Mouse (Mus musculus): Measurements from ENCODE around the gene Gatd1. TPM values are rescaled to one million over a fixed set of nuclear protein-coding genes. Genes with fewer than 3 reads are reported as not detected.

Gene Gatd1
- polyA plus RNA-seq, 1 experiment = 36.7 TPM

DNA sequence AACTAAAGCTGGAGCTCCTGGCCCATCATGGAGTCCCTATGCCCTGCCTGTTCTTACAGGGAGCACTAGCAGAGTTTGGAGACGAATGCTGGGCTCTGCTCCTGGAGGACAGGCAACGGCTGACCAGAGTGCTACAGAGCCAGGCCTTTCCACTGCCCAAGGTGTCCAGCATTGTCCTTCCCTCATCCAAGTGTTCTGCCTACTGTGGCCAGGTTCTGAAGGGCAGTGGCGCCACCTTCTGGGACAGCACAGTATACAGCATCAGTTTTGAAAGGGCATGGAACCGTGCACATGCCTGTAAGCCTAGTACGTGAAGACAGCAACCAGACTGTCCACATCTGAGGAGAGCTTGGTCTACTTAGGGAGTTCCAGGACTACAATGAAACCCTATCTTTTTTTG, 10.6 kb downstream of the Gatd1 start:
- Histone ChIP-seq H3K27me3 (ENCODE audit: control insufficient read depth, insufficient read depth, low read length, poor library complexity, severe bottlenecking) (no peaks in the 10 kb centered on the region), H3K4me3 (ENCODE audit: low read depth, low read length) (no peak overlapping the region), H3K9ac (ENCODE audit: low read depth, poor library complexity, severe bottlenecking) (no peak overlapping the region), H3K36me3 (ENCODE audit: control insufficient read depth, insufficient read depth, low read length, poor library complexity, severe bottlenecking) (peaks cover 33% of the 10 kb centered on the region), H3K9me3 (replicated peaks; ENCODE audit: control insufficient read depth, insufficient read depth, low read length, poor library complexity, severe bottlenecking) (no peaks in the 10 kb centered on the region), H3K4me1 (ENCODE audit: control insufficient read depth, insufficient read depth, low read length) (no peaks in the 10 kb centered on the region), H3K27ac (ENCODE audit: insufficient read depth, low read length) (no peak overlapping the region)
- TF ChIP-seq CTCF (IDR thresholded peaks at IDR 0.05; ENCODE audit: low read depth, low read length) (peak; percentile 99), EP300 (IDR thresholded peaks at IDR 0.05; ENCODE audit: insufficient read depth, low read depth, low read length) (no peak)

DNA sequence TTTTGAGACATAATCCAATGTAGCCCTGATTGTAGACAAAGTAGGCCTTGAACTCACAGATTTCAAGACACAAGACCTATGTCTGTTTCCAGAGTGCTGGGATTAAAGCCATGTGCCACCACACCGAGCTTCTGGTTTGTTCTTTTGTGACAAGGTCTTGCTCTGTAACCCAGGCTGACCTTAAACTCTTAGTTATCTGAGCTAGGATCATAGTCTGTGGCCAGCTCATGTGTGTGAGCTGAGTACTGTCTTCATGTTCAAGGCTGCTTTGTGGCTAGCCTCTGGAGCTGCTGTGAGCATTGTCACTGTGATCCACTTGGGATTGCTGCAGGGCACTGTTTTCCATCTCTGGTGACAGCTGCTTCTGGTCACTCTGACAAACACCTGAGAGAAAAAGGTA, 18.6 kb downstream of the Gatd1 start:
- no peaks in the 10 kb centered on the region for H3K27me3 ChIP-seq (ENCODE audit: control insufficient read depth, insufficient read depth, low read length, poor library complexity, severe bottlenecking)
- H3K9me3 ChIP-seq (replicated peaks; ENCODE audit: control insufficient read depth, insufficient read depth, low read length, poor library complexity, severe bottlenecking) = no peaks in the 10 kb centered on the region
- H3K4me1 ChIP-seq (ENCODE audit: control insufficient read depth, insufficient read depth, low read length) = peaks cover 4% of the 10 kb centered on the region
- no peak overlapping the region for H3K27ac ChIP-seq (ENCODE audit: insufficient read depth, low read length)
- H3K4me3 ChIP-seq (ENCODE audit: low read depth, low read length) = no peak overlapping the region
- peaks cover 39% of the 10 kb centered on the region for H3K36me3 ChIP-seq (ENCODE audit: control insufficient read depth, insufficient read depth, low read length, poor library complexity, severe bottlenecking)
- TF ChIP-seq EP300 (IDR thresholded peaks at IDR 0.05; ENCODE audit: insufficient read depth, low read depth, low read length) (no peak), CTCF (IDR thresholded peaks at IDR 0.05; ENCODE audit: low read depth, low read length) (no peak), POLR2A (IDR thresholded peaks at IDR 0.05; ENCODE audit: insufficient read depth, low read length) (no peak)
- no peak overlapping the region for H3K9ac ChIP-seq (ENCODE audit: low read depth, poor library complexity, severe bottlenecking)

DNA sequence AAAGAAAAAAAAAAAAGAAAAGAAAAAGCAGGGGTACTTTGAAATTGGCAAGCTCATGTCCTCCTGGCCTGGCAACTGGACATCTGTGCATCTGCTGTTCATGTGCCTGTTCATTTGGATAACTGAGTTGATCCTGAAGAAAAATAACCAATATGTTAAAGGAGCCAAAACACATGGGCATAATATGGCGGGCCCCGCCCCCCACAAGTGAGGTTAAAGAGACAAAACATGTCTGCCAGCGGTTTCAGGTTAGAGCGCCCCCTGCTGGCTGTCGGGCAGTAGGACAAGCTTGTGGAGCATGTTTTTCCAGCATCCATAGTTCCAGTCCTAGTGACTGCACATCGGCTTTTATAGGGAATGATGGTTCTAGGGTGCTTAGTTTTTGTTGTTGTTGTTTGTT, 19.2 kb downstream of the Gatd1 start:
- Histone ChIP-seq H3K9me3 (replicated peaks; ENCODE audit: control insufficient read depth, insufficient read depth, low read length, poor library complexity, severe bottlenecking) (no peaks in the 10 kb centered on the region), H3K9ac (ENCODE audit: low read depth, poor library complexity, severe bottlenecking) (no peak overlapping the region), H3K4me3 (ENCODE audit: low read depth, low read length) (no peak overlapping the region), H3K27me3 (ENCODE audit: control insufficient read depth, insufficient read depth, low read length, poor library complexity, severe bottlenecking) (no peaks in the 10 kb centered on the region), H3K4me1 (ENCODE audit: control insufficient read depth, insufficient read depth, low read length) (peaks cover 4% of the 10 kb centered on the region), H3K27ac (ENCODE audit: insufficient read depth, low read length) (no peak overlapping the region), H3K36me3 (ENCODE audit: control insufficient read depth, insufficient read depth, low read length, poor library complexity, severe bottlenecking) (peaks cover 34% of the 10 kb centered on the region)
- TF ChIP-seq POLR2A (IDR thresholded peaks at IDR 0.05; ENCODE audit: insufficient read depth, low read length) (no peak), EP300 (IDR thresholded peaks at IDR 0.05; ENCODE audit: insufficient read depth, low read depth, low read length) (no peak), CTCF (IDR thresholded peaks at IDR 0.05; ENCODE audit: low read depth, low read length) (peak; percentile 92)

DNA sequence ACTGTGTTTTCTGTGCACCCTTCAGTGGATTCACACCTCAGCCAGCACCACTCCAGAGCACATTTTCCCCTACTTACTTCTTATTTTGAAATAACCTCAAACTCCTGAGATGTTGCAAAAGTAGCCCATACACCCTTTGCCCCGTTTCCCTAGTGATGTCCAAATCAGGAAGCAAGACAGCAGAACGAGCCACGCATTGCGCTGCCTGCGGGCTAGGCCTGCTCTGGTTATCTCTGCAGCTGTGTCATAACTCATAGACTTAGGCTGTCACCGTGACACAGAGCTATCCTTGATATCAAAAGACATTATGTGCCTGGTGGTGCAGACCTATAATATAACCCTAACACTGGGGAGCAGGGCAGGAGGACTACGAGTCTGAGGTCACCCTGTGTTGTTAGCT, 19.8 kb downstream of the Gatd1 start:
- Histone ChIP-seq H3K27ac (ENCODE audit: insufficient read depth, low read length) (no peak overlapping the region), H3K27me3 (ENCODE audit: control insufficient read depth, insufficient read depth, low read length, poor library complexity, severe bottlenecking) (no peaks in the 10 kb centered on the region), H3K36me3 (ENCODE audit: control insufficient read depth, insufficient read depth, low read length, poor library complexity, severe bottlenecking) (peaks cover 29% of the 10 kb centered on the region), H3K4me3 (ENCODE audit: low read depth, low read length) (no peak overlapping the region), H3K9ac (ENCODE audit: low read depth, poor library complexity, severe bottlenecking) (no peak overlapping the region), H3K4me1 (ENCODE audit: control insufficient read depth, insufficient read depth, low read length) (peaks cover 4% of the 10 kb centered on the region), H3K9me3 (replicated peaks; ENCODE audit: control insufficient read depth, insufficient read depth, low read length, poor library complexity, severe bottlenecking) (no peaks in the 10 kb centered on the region)
- TF ChIP-seq CTCF (IDR thresholded peaks at IDR 0.05; ENCODE audit: low read depth, low read length) = no peak

DNA sequence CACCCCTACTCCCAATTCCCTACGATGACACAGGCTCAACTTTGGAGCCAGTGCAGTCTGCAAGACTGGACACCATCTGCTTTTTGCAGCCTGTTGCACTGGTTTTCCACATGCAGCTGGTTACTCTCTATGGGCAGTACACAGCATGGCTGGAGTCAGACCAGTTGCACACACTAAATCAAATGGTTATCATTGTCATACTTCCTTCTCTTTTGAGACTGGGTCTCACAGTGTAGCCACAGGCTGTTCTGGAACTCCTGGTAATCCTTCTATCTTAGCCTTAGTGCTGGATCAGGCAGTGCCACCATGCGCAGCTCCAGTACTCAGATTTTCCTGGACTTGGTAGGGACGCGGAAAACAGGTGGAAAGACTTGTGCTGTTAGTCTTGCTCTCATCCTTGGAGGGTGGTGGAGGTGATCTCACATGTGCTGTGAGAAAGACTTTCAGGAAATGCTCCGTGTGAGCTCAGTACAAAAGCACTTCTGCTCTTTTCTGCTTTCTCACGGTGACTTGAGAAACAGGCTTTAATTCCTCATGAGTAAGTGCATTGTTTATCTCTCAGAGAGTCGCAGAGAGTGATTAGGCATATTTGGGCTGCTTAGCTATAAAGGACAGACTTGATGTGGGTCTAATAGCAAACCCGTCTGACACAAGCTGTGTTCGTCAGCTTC, 21.2 kb downstream of the Gatd1 start:
- Histone ChIP-seq H3K27ac (ENCODE audit: insufficient read depth, low read length) (no peak overlapping the region; the same call in 1 of the 2 replicates), H3K9ac (ENCODE audit: low read depth, poor library complexity, severe bottlenecking) (peak overlapping the region; percentile 61), H3K4me3 (ENCODE audit: low read depth, low read length) (peak overlapping the region; percentile 93), H3K27me3 (ENCODE audit: control insufficient read depth, insufficient read depth, low read length, poor library complexity, severe bottlenecking) (no peaks in the 10 kb centered on the region), H3K4me1 (ENCODE audit: control insufficient read depth, insufficient read depth, low read length) (peaks cover 4% of the 10 kb centered on the region), H3K36me3 (ENCODE audit: control insufficient read depth, insufficient read depth, low read length, poor library complexity, severe bottlenecking) (peaks cover 15% of the 10 kb centered on the region), H3K9me3 (replicated peaks; ENCODE audit: control insufficient read depth, insufficient read depth, low read length, poor library complexity, severe bottlenecking) (no peaks in the 10 kb centered on the region)
- TF ChIP-seq POLR2A (IDR thresholded peaks at IDR 0.05; ENCODE audit: insufficient read depth, low read length) (no peak), EP300 (IDR thresholded peaks at IDR 0.05; ENCODE audit: insufficient read depth, low read depth, low read length) (no peak), CTCF (IDR thresholded peaks at IDR 0.05; ENCODE audit: low read depth, low read length) (no peak)

DNA sequence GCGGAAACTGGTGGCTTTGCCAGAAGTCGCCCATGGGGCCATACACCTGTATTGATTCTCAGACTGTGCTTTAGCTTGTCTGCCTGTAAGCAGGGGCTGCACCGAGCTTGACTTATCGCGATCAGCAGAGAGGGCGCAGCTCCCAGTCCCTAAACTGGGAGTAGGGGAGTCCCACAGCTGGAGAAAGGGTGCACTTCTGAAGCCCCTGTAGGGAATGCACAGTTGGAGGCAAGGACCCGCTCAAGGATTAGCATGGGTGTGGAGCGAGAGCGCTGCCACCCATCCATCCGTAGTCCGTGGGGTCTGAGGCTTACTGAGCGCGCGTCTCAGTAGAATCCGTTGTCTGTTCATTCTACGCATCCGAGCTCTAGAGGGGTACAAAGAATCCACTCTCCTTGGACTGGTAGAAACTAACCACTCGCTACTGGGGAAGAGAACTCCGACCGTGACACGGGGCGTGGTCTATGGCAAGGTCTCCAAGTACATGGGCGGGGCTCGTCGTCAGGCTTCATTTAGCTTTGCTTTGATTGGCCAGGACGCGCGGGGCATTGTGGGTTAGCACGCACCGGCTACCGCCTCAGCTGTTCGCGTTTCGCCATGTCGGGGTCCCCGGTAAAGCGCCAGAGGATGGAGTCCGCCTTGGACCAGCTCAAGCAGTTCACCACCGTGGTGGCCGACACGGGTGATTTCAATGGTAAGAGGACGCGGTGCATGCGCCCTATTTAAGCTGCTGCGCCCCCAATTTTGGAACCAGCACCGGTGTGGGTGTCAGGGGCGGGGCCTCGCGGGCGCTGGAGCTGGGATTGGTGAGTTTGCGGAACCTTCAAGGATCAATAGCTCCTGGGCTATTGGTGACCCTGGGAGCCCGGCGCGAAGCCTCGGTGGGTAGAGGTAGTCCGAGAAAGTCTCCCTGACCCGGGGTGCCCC, 22.0 kb downstream of the Gatd1 start, which contains the start of gene Taldo1:
TSS of gene Taldo1 (plus strand) at position 575 of the 927 bp plus-strand sequence.
- H3K4me3 ChIP-seq (ENCODE audit: low read depth, low read length) = peak within 1 kb of the TSS; percentile 94
- TF ChIP-seq EP300 (IDR thresholded peaks at IDR 0.05; ENCODE audit: insufficient read depth, low read depth, low read length) = 0 out of 2 replicates have a peak, but pooled peaks have one; percentile 17
- no peak for TF ChIP-seq CTCF (IDR thresholded peaks at IDR 0.05; ENCODE audit: low read depth, low read length)
- peak; percentile 40 for TF ChIP-seq POLR2A (IDR thresholded peaks at IDR 0.05; ENCODE audit: insufficient read depth, low read length)
- no peaks in the 10 kb centered on the region for H3K9me3 ChIP-seq (replicated peaks; ENCODE audit: control insufficient read depth, insufficient read depth, low read length, poor library complexity, severe bottlenecking)
- peaks cover 12% of the 10 kb centered on the region for H3K36me3 ChIP-seq (ENCODE audit: control insufficient read depth, insufficient read depth, low read length, poor library complexity, severe bottlenecking)
- peak within 1 kb of the TSS; percentile 38 for H3K27ac ChIP-seq (ENCODE audit: insufficient read depth, low read length)
- H3K4me1 ChIP-seq (ENCODE audit: control insufficient read depth, insufficient read depth, low read length) = peaks cover 4% of the 10 kb centered on the region
- H3K9ac ChIP-seq (ENCODE audit: low read depth, poor library complexity, severe bottlenecking) = peak within 1 kb of the TSS; percentile 61
- no peaks in the 10 kb centered on the region for H3K27me3 ChIP-seq (ENCODE audit: control insufficient read depth, insufficient read depth, low read length, poor library complexity, severe bottlenecking)
